Mouse (Mus musculus) cortical plate, adult 2 months (tissue): ENCODE data around the gene Gm9747. TPM values are rescaled to one million over a fixed set of nuclear protein-coding genes. Genes with fewer than 3 reads are reported as not detected.

Experiments used
- H3K27ac ChIP-seq: fragments of 200-500 bp; 2 replicates; pipeline ENCODE4 v1.5.1; 2012; ENCODE audit warnings: low read length, control low read depth, inconsistent platforms; ENCODE audit not compliant: insufficient read depth
- H3K4me1 ChIP-seq: fragments of 200-500 bp; 2 replicates; pipeline ENCODE4 v1.6.1; 2011; ENCODE audit warnings: low read length; ENCODE audit not compliant: control insufficient read depth, insufficient read depth
- H3K4me3 ChIP-seq: fragments of 200-500 bp; 2 replicates; pipeline ENCODE4 v1.5.1; 2011; ENCODE audit warnings: mild to moderate bottlenecking, low read length, control low read depth; ENCODE audit not compliant: insufficient read depth
- CTCF ChIP-seq: fragments of 200-500 bp; IDR thresholded peaks from 2 replicates; pipeline ENCODE4 v1.5.1; 2011; ENCODE audit warnings: mild to moderate bottlenecking, control low read depth, low read length; ENCODE audit not compliant: insufficient read depth; ENCODE audit errors: extremely low read depth
- POLR2A ChIP-seq: fragments of 200-500 bp; IDR thresholded peaks from 2 replicates; pipeline ENCODE4 v1.6.1; 2011; ENCODE audit warnings: mild to moderate bottlenecking, low read length, control low read depth; ENCODE audit not compliant: insufficient read depth; ENCODE audit errors: extremely low read depth
- polyA plus RNA-seq: library from polyadenylated mRNA; depleted of rRNA; stranded (reverse); fragments of >200 nt; gene quantifications from 2 replicates; pipeline ENCODE4 v1.2.3, GENCODE M21; 2012

Gene Gm9747
- polyA plus RNA-seq, 1 experiment: not detected

GRCm38 (mm10) chr1:82223042-82223795, 9.7 kb upstream of the Gm9747 start:
- no peak for TF ChIP-seq POLR2A
- no peak for TF ChIP-seq CTCF
- H3K4me3 ChIP-seq: no peak overlapping the region
- no peaks in the 10 kb centered on the region for H3K4me1 ChIP-seq
- H3K27ac ChIP-seq: no peak overlapping the region

- H3K4me3 ChIP-seq: no peak overlapping the region
- no peaks in the 10 kb centered on the region for H3K4me1 ChIP-seq
- no peak overlapping the region for H3K27ac ChIP-seq
- TF ChIP-seq CTCF (no peak), POLR2A (no peak)
Observed at GRCm38 (mm10) chr1:82228841-82229240, 4.1 kb upstream of the Gm9747 start.

DNA sequence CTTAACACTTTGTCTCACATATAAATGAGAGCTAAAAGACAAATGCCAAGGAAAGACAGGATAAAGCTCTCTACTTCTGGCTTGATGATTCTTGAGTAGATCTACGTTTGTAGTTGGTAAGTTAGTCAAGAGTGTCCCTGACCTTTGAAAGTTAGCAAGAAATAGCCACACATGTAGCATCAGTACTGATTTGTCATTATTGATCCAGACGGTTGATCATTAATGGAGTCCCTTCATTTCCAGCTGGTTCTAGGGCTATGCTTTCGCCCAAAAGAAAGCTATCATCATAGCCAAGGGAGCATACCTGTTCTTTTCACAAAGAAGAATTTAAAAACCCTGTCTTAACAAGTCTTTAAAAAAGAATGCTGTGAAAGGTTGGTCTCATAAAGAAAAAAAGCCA, 1.7 kb downstream of the Gm9747 start:
- H3K4me1 ChIP-seq: no peaks in the 10 kb centered on the region
- no peak overlapping the region for H3K4me3 ChIP-seq
- H3K27ac ChIP-seq: no peak overlapping the region
- TF ChIP-seq POLR2A (no peak), CTCF (no peak)

DNA sequence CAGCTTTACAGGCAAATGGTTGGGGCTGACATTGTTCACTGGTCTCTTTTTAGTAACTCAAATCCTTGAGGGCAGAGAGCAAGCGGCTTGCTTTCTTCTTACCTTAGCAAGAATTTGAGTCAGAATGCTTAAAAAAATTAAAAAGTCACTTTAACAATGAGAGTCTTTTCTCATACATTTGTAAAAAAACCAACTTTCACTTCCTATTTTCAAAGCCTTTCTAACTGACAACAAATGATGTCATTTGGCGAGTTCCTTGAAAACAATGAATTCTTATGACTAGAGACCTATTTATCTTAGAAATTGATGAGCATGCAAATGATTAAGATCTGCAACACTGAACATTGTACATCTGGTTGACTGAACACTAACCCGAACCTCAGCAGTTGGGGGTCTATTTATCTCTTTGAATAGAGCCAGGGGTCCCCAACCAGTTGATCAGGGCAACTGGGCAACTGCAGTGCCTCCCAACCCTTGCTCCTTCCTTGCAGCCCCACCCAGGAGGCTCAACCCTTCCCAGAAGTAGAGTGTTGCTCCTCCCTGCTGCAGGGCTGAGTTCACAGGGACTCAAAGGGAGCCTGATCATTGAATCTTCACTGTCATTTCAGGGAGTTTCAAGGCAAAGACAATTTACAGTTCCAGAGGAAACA, 2.7 kb downstream of the Gm9747 start:
- Histone ChIP-seq H3K27ac (no peak overlapping the region), H3K4me1 (no peaks in the 10 kb centered on the region), H3K4me3 (no peak overlapping the region)
- TF ChIP-seq CTCF (no peak), POLR2A (no peak)

- Histone ChIP-seq H3K4me1 (no peaks in the 10 kb centered on the region), H3K4me3 (no peak overlapping the region), H3K27ac (no peak overlapping the region)
- no peak for TF ChIP-seq POLR2A
- TF ChIP-seq CTCF: no peak
Observed at GRCm38 (mm10) chr1:82238245-82238644, 5.3 kb downstream of the Gm9747 start.

GRCm38 (mm10) chr1:82239409-82240201, 6.7 kb downstream of the Gm9747 start:
- Histone ChIP-seq H3K4me3 (no peak overlapping the region), H3K4me1 (no peaks in the 10 kb centered on the region), H3K27ac (no peak overlapping the region)
- TF ChIP-seq CTCF: no peak
- TF ChIP-seq POLR2A: no peak

GRCm38 (mm10) chr1:82243260-82243825, 10.4 kb downstream of the Gm9747 start:
- H3K4me3 ChIP-seq: no peak overlapping the region
- H3K27ac ChIP-seq: no peak overlapping the region
- TF ChIP-seq POLR2A (no peak), CTCF (no peak)
- H3K4me1 ChIP-seq: no peaks in the 10 kb centered on the region

GRCm38 (mm10) chr1:82245002-82245401, 12.1 kb downstream of the Gm9747 start:
- H3K4me3 ChIP-seq: no peak overlapping the region
- no peaks in the 10 kb centered on the region for H3K4me1 ChIP-seq
- H3K27ac ChIP-seq: no peak overlapping the region
- TF ChIP-seq POLR2A (no peak), CTCF (no peak)

- TF ChIP-seq POLR2A (no peak), CTCF (no peak)
- H3K4me3 ChIP-seq: no peak overlapping the region
- no peak overlapping the region for H3K27ac ChIP-seq
- no peaks in the 10 kb centered on the region for H3K4me1 ChIP-seq
Observed at GRCm38 (mm10) chr1:82247221-82247951, 14.5 kb downstream of the Gm9747 start.

DNA sequence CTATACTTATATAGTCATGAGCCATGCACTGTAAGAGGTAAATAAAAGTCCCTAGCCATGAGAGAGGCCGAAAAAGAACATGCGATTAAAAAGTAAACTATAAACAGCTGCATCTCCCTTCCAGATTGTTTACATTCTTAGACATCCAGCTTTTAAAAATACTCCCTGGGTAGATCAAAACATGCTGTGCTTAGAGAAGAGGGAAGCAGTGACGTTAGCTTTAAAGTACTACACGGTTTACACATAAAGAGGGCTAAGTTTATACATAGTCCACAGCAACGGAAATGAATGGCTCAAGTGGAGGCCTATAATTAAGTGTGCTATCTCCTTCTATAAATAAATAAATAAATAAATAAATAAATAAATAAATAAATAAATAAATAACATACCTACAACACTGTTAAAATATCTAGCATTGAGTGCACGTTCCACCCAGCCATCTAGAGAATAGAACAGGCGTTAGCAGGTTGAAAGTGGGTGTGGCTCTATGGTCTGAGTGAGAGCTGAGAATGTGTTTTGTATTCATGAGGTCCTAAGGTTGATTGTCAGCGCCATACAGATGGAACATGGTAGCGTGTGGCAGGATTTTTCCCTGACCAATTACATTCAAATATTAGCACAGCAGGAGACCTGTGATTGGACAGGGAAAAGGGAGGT, 21.0 kb downstream of the Gm9747 start:
- Histone ChIP-seq H3K27ac (no peak overlapping the region), H3K4me1 (no peaks in the 10 kb centered on the region), H3K4me3 (no peak overlapping the region)
- TF ChIP-seq POLR2A: no peak
- no peak for TF ChIP-seq CTCF
